Mouse (Mus musculus): ENCODE data around the gene Ccnk. TPM values are rescaled to one million over a fixed set of nuclear protein-coding genes. Genes with fewer than 3 reads are reported as not detected.

The Ccnk gene
- polyA plus RNA-seq, 1 experiment = 31.8 TPM

DNA sequence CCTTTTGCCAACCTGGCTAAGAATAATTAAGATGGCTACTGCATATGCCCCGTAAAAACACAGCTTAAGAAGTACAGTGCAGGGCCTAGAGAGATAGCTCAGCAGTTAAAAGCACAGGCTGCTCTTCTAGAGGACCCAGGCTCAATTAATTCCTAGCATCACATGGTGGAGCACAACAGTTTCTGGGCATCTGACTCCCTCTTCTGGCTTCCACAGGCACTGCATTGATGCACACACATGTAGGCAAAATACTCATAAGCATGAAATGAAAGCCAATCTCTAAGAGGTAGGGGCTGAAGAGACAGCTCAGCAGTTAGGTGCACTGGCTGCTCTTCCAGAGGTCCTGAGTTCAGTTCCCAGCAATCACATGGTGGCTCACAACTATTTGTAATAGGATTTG lies 17.3 kb upstream of the Ccnk start:
- H3K27ac ChIP-seq (ENCODE audit: insufficient read depth, low read depth, low read length) = no peak overlapping the region
- H3K4me3 ChIP-seq (ENCODE audit: insufficient read depth, low read length) = no peak overlapping the region
- no peaks in the 10 kb centered on the region for H3K4me1 ChIP-seq (ENCODE audit: control insufficient read depth, insufficient read depth, low read length)
- TF ChIP-seq CTCF (IDR thresholded peaks at IDR 0.05; ENCODE audit: low read depth, low read length) (no peak), POLR2A (IDR thresholded peaks at IDR 0.05; ENCODE audit: borderline replicate concordance, low read depth, low read length) (no peak)

DNA sequence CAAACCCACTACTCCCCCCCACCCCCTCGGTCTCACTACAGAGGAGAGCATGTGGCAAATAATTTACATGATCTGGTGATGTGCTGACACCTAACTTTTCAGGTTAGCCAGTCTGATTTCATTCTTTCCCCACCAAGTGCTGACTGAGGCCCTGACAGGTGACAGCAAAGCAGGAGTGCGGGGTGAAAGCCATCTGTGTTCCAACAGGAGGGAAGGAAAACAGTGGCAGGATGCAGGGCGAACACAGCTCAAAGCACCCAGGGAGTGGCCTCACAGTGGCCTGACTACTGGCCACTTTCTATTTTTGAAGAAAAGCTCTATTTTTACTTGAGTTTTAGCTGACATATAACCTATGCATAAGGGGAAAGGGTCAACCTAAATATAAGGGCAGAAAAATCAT lies 15.7 kb upstream of the Ccnk start:
- Histone ChIP-seq H3K4me1 (ENCODE audit: control insufficient read depth, insufficient read depth, low read length) (peaks cover 8% of the 10 kb centered on the region), H3K27ac (ENCODE audit: insufficient read depth, low read depth, low read length) (no peak overlapping the region), H3K4me3 (ENCODE audit: insufficient read depth, low read length) (no peak overlapping the region)
- no peak for TF ChIP-seq POLR2A (IDR thresholded peaks at IDR 0.05; ENCODE audit: borderline replicate concordance, low read depth, low read length)
- TF ChIP-seq CTCF (IDR thresholded peaks at IDR 0.05; ENCODE audit: low read depth, low read length) = no peak

DNA sequence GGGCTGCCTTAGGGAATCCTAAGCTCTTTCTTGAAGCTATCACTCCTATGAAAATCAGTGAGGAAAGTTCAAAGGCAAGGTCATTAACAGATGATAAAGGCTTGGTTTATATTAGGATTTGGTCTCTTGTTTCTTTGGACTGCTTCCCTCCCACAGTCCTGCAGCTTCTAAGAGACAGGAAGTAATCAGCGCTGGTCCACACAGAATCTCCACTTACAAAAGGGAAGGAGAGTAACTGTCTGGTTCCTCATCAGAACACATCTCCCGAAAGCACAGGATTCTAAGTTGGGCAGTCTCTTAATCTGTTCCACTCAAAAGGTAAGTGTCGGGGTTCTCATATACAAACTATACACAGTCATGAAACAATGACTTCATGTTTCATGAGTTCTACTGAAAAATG lies 10.5 kb upstream of the Ccnk start:
- peaks cover 46% of the 10 kb centered on the region for H3K4me1 ChIP-seq (ENCODE audit: control insufficient read depth, insufficient read depth, low read length)

DNA sequence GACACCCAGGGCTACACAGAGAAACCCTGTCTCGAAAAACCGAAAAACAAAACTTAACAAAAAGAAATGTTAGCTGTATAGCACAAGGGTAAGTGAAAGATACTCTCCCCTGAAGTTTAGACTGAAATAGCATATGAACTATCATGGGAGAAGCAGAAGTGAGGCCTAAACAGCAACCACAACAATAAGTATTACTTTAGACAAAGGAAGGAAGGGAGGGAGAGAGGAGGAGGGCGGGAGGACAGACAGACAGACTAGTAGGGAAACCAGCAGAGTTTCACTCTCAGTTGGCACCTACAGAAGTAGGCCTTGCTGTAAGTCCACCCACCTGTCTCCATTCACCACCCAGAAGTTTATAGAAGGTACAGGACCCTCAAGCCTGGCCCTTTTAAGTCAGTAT lies 8.9 kb upstream of the Ccnk start:
- Histone ChIP-seq H3K4me1 (ENCODE audit: control insufficient read depth, insufficient read depth, low read length) (peaks cover 48% of the 10 kb centered on the region), H3K27ac (ENCODE audit: insufficient read depth, low read depth, low read length) (peak overlapping the region; percentile 42), H3K4me3 (ENCODE audit: insufficient read depth, low read length) (no peak overlapping the region)
- TF ChIP-seq POLR2A (IDR thresholded peaks at IDR 0.05; ENCODE audit: borderline replicate concordance, low read depth, low read length) (no peak), CTCF (IDR thresholded peaks at IDR 0.05; ENCODE audit: low read depth, low read length) (no peak)

More for the DNA sequence above, 10.5 kb upstream of the Ccnk start:
- Histone ChIP-seq H3K27ac (ENCODE audit: insufficient read depth, low read depth, low read length) (no peak overlapping the region), H3K4me3 (ENCODE audit: insufficient read depth, low read length) (no peak overlapping the region)
- TF ChIP-seq CTCF (IDR thresholded peaks at IDR 0.05; ENCODE audit: low read depth, low read length) = no peak
- no peak for TF ChIP-seq POLR2A (IDR thresholded peaks at IDR 0.05; ENCODE audit: borderline replicate concordance, low read depth, low read length)

DNA sequence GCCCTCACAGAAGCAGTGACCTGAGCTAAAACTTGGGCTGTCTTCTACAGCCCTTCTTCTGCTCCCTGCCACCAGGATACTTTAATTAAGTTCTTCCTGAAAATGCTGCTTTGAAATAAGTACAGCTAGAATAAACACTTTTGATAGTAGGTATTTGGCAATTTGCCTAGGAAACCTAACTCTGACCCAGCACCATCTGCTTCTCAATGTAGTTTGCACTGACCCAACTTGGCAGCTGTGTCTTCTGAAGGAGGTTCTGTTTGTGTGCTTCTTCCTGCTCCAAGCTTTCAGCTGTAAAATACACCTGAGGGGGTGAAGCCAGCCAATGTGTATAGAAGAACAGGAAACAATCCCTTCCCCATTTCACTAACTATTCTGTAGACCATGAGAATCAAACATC lies 8.0 kb upstream of the Ccnk start:
- Histone ChIP-seq H3K4me1 (ENCODE audit: control insufficient read depth, insufficient read depth, low read length) (peaks cover 52% of the 10 kb centered on the region), H3K27ac (ENCODE audit: insufficient read depth, low read depth, low read length) (no peak overlapping the region), H3K4me3 (ENCODE audit: insufficient read depth, low read length) (no peak overlapping the region)
- no peak for TF ChIP-seq POLR2A (IDR thresholded peaks at IDR 0.05; ENCODE audit: borderline replicate concordance, low read depth, low read length)

DNA sequence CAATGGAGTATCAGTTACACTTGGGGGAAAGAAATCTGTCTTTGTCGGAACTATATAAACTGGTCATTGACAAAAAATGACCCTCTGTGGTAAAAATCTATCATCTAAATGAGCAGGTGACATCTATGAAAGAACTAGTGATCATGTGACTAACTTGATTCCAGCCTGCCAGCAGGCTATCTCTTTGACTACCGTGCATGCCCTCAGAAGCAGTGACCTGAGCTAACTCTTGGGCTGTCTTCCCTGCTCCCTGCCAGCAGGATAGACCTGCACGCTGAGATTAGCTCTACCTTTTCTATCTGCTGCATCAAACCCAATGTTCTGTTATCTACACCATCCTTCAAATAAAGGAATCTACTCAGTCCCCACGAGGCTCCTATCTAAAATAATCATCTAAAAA lies 6.7 kb upstream of the Ccnk start:
- no peak for TF ChIP-seq CTCF (IDR thresholded peaks at IDR 0.05; ENCODE audit: low read depth, low read length)
- TF ChIP-seq POLR2A (IDR thresholded peaks at IDR 0.05; ENCODE audit: borderline replicate concordance, low read depth, low read length) = no peak
- Histone ChIP-seq H3K4me1 (ENCODE audit: control insufficient read depth, insufficient read depth, low read length) (peaks cover 59% of the 10 kb centered on the region), H3K27ac (ENCODE audit: insufficient read depth, low read depth, low read length) (no peak overlapping the region), H3K4me3 (ENCODE audit: insufficient read depth, low read length) (no peak overlapping the region)

DNA sequence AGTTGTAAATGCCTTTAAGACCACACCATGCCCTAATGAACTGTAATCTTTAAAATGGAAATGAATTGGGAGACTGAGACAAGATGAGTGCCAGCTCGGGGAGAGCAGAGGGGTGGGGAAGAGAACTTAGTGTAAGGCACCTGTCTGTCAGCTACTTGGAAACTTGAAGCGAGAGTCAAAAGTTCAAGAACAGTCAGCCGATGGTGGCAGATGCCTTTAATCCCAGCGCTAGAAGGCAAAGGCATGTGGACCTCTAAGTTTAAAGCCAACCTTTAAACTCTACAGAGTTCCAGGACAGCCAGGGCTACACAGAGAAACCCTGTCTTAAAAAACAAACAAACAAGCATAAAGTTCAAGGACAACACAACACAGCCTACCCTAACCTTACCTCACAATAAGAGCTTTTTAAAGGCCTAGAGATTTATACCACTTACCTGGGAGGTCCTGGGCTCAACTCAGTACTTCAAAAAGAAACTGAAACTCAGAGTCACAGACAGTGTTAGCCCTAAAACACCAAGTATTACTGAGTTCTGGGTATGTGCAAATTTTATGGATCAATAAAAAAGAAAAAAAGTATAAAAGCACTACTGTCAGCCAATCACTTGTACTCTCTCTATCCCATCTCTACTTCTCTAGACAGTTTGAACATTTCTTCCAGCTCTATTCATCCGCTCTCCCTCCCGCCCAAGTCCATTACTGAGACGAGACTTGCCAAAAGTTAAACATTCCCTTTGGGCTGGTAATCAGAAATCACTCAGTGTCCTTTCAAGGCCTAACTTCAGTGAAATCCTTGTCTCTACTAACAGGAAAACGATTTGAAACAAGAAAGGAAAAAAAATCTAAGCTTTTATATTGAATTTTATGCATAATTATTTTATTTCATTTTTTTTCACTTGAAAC lies 4.5 kb upstream of the Ccnk start:
- H3K4me1 ChIP-seq (ENCODE audit: control insufficient read depth, insufficient read depth, low read length) = peaks cover 46% of the 10 kb centered on the region
- no peak overlapping the region for H3K4me3 ChIP-seq (ENCODE audit: insufficient read depth, low read length)
- H3K27ac ChIP-seq (ENCODE audit: insufficient read depth, low read depth, low read length) = no peak overlapping the region
- TF ChIP-seq CTCF (IDR thresholded peaks at IDR 0.05; ENCODE audit: low read depth, low read length) (no peak), POLR2A (IDR thresholded peaks at IDR 0.05; ENCODE audit: borderline replicate concordance, low read depth, low read length) (no peak)

DNA sequence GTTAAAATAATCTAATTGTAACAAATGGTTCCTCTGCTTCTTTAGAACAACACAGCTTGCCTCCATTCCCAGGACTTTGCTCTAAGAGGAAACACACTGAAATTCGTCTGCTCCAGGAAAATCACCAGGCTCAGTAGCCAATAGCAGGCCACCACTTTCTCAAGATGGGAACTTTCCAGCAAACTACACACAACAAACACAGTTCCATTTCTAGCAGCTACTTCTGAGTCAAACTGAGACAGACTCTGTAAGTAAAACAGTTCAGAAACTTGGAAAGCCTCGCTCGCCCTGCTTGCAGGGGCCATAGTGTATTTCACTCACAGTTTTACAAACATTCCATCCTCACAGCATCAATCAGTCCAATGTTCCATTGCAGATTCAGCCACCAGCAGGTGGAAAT lies 3.0 kb upstream of the Ccnk start:
- Histone ChIP-seq H3K4me3 (ENCODE audit: insufficient read depth, low read length) (no peak overlapping the region), H3K27ac (ENCODE audit: insufficient read depth, low read depth, low read length) (no peak overlapping the region), H3K4me1 (ENCODE audit: control insufficient read depth, insufficient read depth, low read length) (peaks cover 34% of the 10 kb centered on the region)
- TF ChIP-seq POLR2A (IDR thresholded peaks at IDR 0.05; ENCODE audit: borderline replicate concordance, low read depth, low read length) (no peak), CTCF (IDR thresholded peaks at IDR 0.05; ENCODE audit: low read depth, low read length) (no peak)

DNA sequence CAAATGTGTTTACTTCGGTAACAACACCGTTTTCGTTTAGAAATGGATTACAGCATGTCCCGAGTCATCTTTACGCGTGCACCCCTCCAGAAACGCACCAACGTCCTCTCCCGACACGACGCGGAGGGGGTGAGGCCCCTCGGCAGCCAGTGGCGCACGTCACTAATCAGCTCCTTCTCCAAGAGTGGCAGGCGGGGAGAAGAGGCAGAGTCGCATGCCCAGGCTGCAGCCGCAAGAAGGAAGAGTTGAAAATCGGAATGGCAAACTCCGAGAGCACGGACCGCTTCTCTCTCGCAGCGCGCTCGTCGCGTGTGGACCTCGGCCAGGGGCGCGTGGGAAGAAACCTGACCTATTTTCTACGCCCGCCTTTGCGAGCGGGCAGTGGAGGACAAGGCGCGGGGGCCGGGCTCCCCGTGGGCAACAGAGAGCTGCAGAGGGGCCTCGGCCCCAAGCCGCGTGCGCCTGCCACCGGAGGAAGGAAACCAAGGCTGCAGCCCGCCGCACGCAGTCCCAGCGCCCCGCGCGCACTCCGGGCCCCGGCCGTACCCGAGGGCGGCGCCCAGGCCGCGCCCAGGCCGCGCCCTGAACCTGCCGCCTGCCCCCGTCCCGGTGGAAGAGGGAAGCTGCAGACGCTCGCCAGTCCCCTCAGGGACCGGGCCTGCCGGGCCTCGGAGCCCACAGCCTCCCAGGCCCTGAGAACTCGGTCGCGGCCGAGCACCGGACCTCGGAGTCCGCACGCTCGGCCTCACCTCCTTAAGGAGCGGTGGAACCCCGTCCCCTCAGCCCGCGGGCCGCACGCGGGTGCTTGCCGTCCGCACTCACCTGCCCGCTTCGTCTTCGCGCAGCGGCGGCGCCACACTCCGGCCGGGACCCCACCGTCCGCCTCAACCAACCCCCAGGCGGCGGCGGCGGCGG lies 791 bp upstream of the Ccnk start:
- Histone ChIP-seq H3K4me1 (ENCODE audit: control insufficient read depth, insufficient read depth, low read length) (peaks cover 18% of the 10 kb centered on the region), H3K27ac (ENCODE audit: insufficient read depth, low read depth, low read length) (peak overlapping the region; percentile 80), H3K4me3 (ENCODE audit: insufficient read depth, low read length) (peak overlapping the region; percentile 68)
- no peak for TF ChIP-seq CTCF (IDR thresholded peaks at IDR 0.05; ENCODE audit: low read depth, low read length)
- TF ChIP-seq POLR2A (IDR thresholded peaks at IDR 0.05; ENCODE audit: borderline replicate concordance, low read depth, low read length) = no peak

DNA sequence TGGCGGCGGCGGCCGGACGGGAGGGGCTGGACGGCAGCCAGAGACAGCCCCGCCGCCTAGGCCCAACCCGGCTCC lies 296 bp upstream of the Ccnk start, which contains the start of gene Setd3:
Gene Setd3, minus strand, starts transcription at position 69 of the 75 bp plus-strand sequence.
- Histone ChIP-seq H3K27ac (ENCODE audit: insufficient read depth, low read depth, low read length) (peak within 1 kb of the TSS; percentile 80), H3K4me1 (ENCODE audit: control insufficient read depth, insufficient read depth, low read length) (peaks cover 16% of the 10 kb centered on the region), H3K4me3 (ENCODE audit: insufficient read depth, low read length) (peak within 1 kb of the TSS; percentile 88)
- TF ChIP-seq CTCF (IDR thresholded peaks at IDR 0.05; ENCODE audit: low read depth, low read length) = no peak
- TF ChIP-seq POLR2A (IDR thresholded peaks at IDR 0.05; ENCODE audit: borderline replicate concordance, low read depth, low read length) = no peak
